Comparison of ENCODE assay signal across 24 mouse cellular contexts in genomic region chr13:11624513-11624912, GRCm38 (mm10).
A peak's percentile ranks its signal among the peaks of the same experiment; 100 is the strongest.
DNase-seq lines count a peak whose midpoint lies in the region; ATAC-seq and TF ChIP-seq lines count a peak whose summit lies in the region.
"Had no signal": no experiment of that assay in that cellular context is flagged by ENCODE, and none has a peak within 500 bp of the region (broad histone marks: within the 10 kb centered on the region; RNA-seq: fewer than 3 reads in every experiment).

No protein-coding gene starts in this region.

- no peak overlapping the region for H3K9ac ChIP-seq in embryonic facial prominence, embryonic 11.5 days (replicated peaks; ENCODE audit: low read length)
- H3K9ac ChIP-seq in CH12.LX (ENCODE audit: insufficient read depth, low read depth): no peak overlapping the region
- no peak overlapping the region for H3K9ac ChIP-seq in embryonic facial prominence, embryonic 14.5 days (ENCODE audit: low read depth, low read length)
- H3K9ac ChIP-seq: embryonic facial prominence, embryonic 13.5 days; forebrain, embryonic 12.5 days had no signal

- no peak for TF ChIP-seq POLR2A in CH12.LX (IDR thresholded peaks at IDR 0.05; ENCODE audit: low read depth, low read length)
- no peak for TF ChIP-seq POLR2A in lung, adult 2 months (IDR thresholded peaks at IDR 0.05; ENCODE audit: borderline replicate concordance, extremely low read depth, low read depth, low read length)

- H3K27ac ChIP-seq in embryonic facial prominence, embryonic 11.5 days (replicated peaks; ENCODE audit: low read depth, low read length): no peak overlapping the region
- H3K27ac ChIP-seq in embryonic facial prominence, embryonic 10.5 days (replicated peaks): no peak overlapping the region
- H3K27ac ChIP-seq in CH12.LX (ENCODE audit: insufficient read depth, low read depth): no peak overlapping the region
- H3K27ac ChIP-seq in embryonic facial prominence, embryonic 14.5 days (replicated peaks; ENCODE audit: low read depth, low read length): no peak overlapping the region
- H3K27ac ChIP-seq: embryonic facial prominence, embryonic 13.5 days; forebrain, embryonic 10.5 days; forebrain, embryonic 12.5 days had no signal

- ATAC-seq in embryonic facial prominence, embryonic 11.5 days (replicated peaks; ENCODE audit: insufficient number of reproducible peaks, low FRiP score, low TSS enrichment, low read depth): no peak
- no peak for ATAC-seq in embryonic facial prominence, embryonic 14.5 days (ENCODE audit: low read depth)
- ATAC-seq: activated CD4-positive, CD25-positive, alpha-beta regulatory T cell, adult 4 months; CD4-positive, CD25-positive, alpha-beta regulatory T cell, adult 4 months; forebrain, embryonic 14.5 days; forebrain, embryonic 16.5 days; Patski had no signal

- no peaks in the 10 kb centered on the region for H3K79me2 ChIP-seq in CH12.LX (replicated peaks; ENCODE audit: control insufficient read depth, extremely low read depth, insufficient read depth, poor library complexity, severe bottlenecking)

- no peak overlapping the region for H3K4me3 ChIP-seq in embryonic facial prominence, embryonic 11.5 days (ENCODE audit: low read depth, low read length)
- no peak overlapping the region for H3K4me3 ChIP-seq in embryonic facial prominence, embryonic 10.5 days
- no peak overlapping the region for H3K4me3 ChIP-seq in CH12.LX (replicated peaks in 1 of 3; ENCODE audit: low read depth in 2 of 3, low read length in 2 of 3, poor library complexity in 1 of 3)
- H3K4me3 ChIP-seq in embryonic facial prominence, embryonic 14.5 days (ENCODE audit: low read depth, low read length): no peak overlapping the region
- H3K4me3 ChIP-seq in lung, adult 2 months (replicated peaks; ENCODE audit: extremely low read depth, low read depth, low read length): no peak overlapping the region
- H3K4me3 ChIP-seq: embryonic facial prominence, embryonic 13.5 days; erythroblast, embryonic 14.5 days; forebrain, embryonic 10.5 days; forebrain, embryonic 12.5 days had no signal

- in situ Hi-C loops in CH12.LX (cut with MboI; ENCODE audit: low pct_ligation_motif_present, low pct_unique_long_range_greater_than_20kb, low sequenced_read_pairs): no loop called here

- TF ChIP-seq EP300 in CH12.LX (IDR thresholded peaks at IDR 0.05; ENCODE audit: low read length): no peak

- H3K4me2 ChIP-seq in embryonic facial prominence, embryonic 11.5 days (ENCODE audit: low read depth, low read length): no peak overlapping the region
- no peak overlapping the region for H3K4me2 ChIP-seq in CH12.LX (ENCODE audit: insufficient read depth, low read depth, poor library complexity, severe bottlenecking)
- H3K4me2 ChIP-seq in embryonic facial prominence, embryonic 14.5 days (ENCODE audit: low read depth, low read length): no peak overlapping the region
- H3K4me2 ChIP-seq: embryonic facial prominence, embryonic 13.5 days; forebrain, embryonic 12.5 days had no signal

- no peak for TF ChIP-seq RAD21 in CH12.LX (IDR thresholded peaks at IDR 0.05; ENCODE audit: low read depth, low read length)

- no peaks in the 10 kb centered on the region for H3K4me1 ChIP-seq in embryonic facial prominence, embryonic 11.5 days (ENCODE audit: control insufficient read depth, insufficient read depth, low read length)
- H3K4me1 ChIP-seq in embryonic facial prominence, embryonic 10.5 days: no peaks in the 10 kb centered on the region
- H3K4me1 ChIP-seq in CH12.LX (ENCODE audit: control insufficient read depth in 1 of 2, insufficient read depth in 2 of 2): peaks cover 0 to 8% of the 10 kb centered on the region in 2 experiments; a peak in 1 of 4 replicates
- H3K4me1 ChIP-seq in embryonic facial prominence, embryonic 14.5 days (ENCODE audit: control insufficient read depth, insufficient read depth, low read length): no peaks in the 10 kb centered on the region
- no peaks in the 10 kb centered on the region for H3K4me1 ChIP-seq in lung, adult 2 months (ENCODE audit: control insufficient read depth, insufficient read depth, low read length)
- H3K4me1 ChIP-seq: forebrain, embryonic 10.5 days; forebrain, embryonic 12.5 days had no signal

- no peaks in the 10 kb centered on the region for H3K27me3 ChIP-seq in embryonic facial prominence, embryonic 11.5 days (ENCODE audit: control insufficient read depth, insufficient read depth, low read length)
- H3K27me3 ChIP-seq in embryonic facial prominence, embryonic 10.5 days (replicated peaks; ENCODE audit: low read depth, poor library complexity, severe bottlenecking): no peaks in the 10 kb centered on the region
- H3K27me3 ChIP-seq in CH12.LX (replicated peaks): no peaks in the 10 kb centered on the region
- no peaks in the 10 kb centered on the region for H3K27me3 ChIP-seq in embryonic facial prominence, embryonic 14.5 days (replicated peaks; ENCODE audit: control insufficient read depth, insufficient read depth, low read length)
- H3K27me3 ChIP-seq: embryonic facial prominence, embryonic 13.5 days; forebrain, embryonic 12.5 days had no signal

- no peaks in the 10 kb centered on the region for H3K9me3 ChIP-seq in embryonic facial prominence, embryonic 11.5 days (replicated peaks; ENCODE audit: control insufficient read depth, low read length)
- no peaks in the 10 kb centered on the region for H3K9me3 ChIP-seq in embryonic facial prominence, embryonic 10.5 days
- H3K9me3 ChIP-seq in CH12.LX (replicated peaks; ENCODE audit: low read length): no peaks in the 10 kb centered on the region
- H3K9me3 ChIP-seq in embryonic facial prominence, embryonic 14.5 days (ENCODE audit: control insufficient read depth, low read length): no peaks in the 10 kb centered on the region
- H3K9me3 ChIP-seq: embryonic facial prominence, embryonic 13.5 days; forebrain, embryonic 10.5 days; forebrain, embryonic 12.5 days had no signal

- no peak for TF ChIP-seq CTCF in CH12.LX (conservative IDR thresholded peaks at IDR 0.05 in 1 of 2, IDR thresholded peaks at IDR 0.05 in 1 of 2; ENCODE audit: low read depth in 2 of 2, low read length in 2 of 2)
- TF ChIP-seq CTCF in lung, adult 2 months (IDR thresholded peaks at IDR 0.05; ENCODE audit: insufficient read depth, low read length): no peak

- dilution Hi-C loops in CH12.LX (cut with MboI; ENCODE audit: extremely low pct_ligation_motif_present, extremely low pct_unique_long_range_greater_than_20kb, low sequenced_read_pairs): no loop called here

- 44% methylated on average over 7 of the region's 7 CpGs for WGBS in embryonic facial prominence, embryonic 11.5 days
- 55% methylated on average over 7 of the region's 7 CpGs for WGBS in embryonic facial prominence, embryonic 10.5 days
- WGBS in embryonic facial prominence, embryonic 14.5 days: 43% methylated on average over 7 of the region's 7 CpGs
- 82% methylated on average over 7 of the region's 7 CpGs for WGBS in lung, adult 2 months

- H3K36me3 ChIP-seq in embryonic facial prominence, embryonic 11.5 days (replicated peaks; ENCODE audit: control insufficient read depth, insufficient read depth, low read depth, low read length): no peaks in the 10 kb centered on the region
- no peaks in the 10 kb centered on the region for H3K36me3 ChIP-seq in embryonic facial prominence, embryonic 10.5 days (replicated peaks)
- no peaks in the 10 kb centered on the region for H3K36me3 ChIP-seq in CH12.LX (replicated peaks in 1 of 2; ENCODE audit: control insufficient read depth in 1 of 2, insufficient read depth in 1 of 2, low read length in 1 of 2)
- no peaks in the 10 kb centered on the region for H3K36me3 ChIP-seq in embryonic facial prominence, embryonic 14.5 days (ENCODE audit: control insufficient read depth, insufficient read depth, low read length)
- H3K36me3 ChIP-seq: embryonic facial prominence, embryonic 13.5 days; forebrain, embryonic 10.5 days; forebrain, embryonic 12.5 days had no signal

- peak; percentile 35 for DNase-seq in embryonic facial prominence, embryonic 11.5 days (ENCODE audit: low spot score)
- DNase-seq in embryonic facial prominence, embryonic 10.5 days (ENCODE audit: low spot score): no peak
- DNase-seq in CH12.LX (ENCODE audit: extremely low read depth): peak; percentile 23
- DNase-seq in embryonic facial prominence, embryonic 14.5 days (ENCODE audit: low spot score): peak; percentile 51
- DNase-seq in lung, adult 2 months: no peak
- no peak for DNase-seq in layer of hippocampus, adult 11-12 months (ENCODE audit: low spot score)
- DNase-seq: adrenal gland, adult 8-10 months; adrenal gland, postnatal 14 days; adrenal gland, postnatal 36 days; B cell, adult 2 months; cerebellum, adult 11-12 months; cerebellum, adult 2 months; cerebellum, adult 9-10 months; cerebellum, postnatal 10 days; cerebellum, postnatal 25 days had no signal

TF ChIP-seq in CH12.LX, 34 proteins besides CTCF, POLR2A, EP300 and RAD21:
- TF ChIP-seq MXI1 (IDR thresholded peaks at IDR 0.05; ENCODE audit: low read depth, low read length) (no peak), GABPA (IDR thresholded peaks at IDR 0.05; ENCODE audit: insufficient replicate concordance, low read depth, low read length) (no peak), UBTF (IDR thresholded peaks at IDR 0.05; ENCODE audit: low read depth, low read length) (no peak), PAX5 (IDR thresholded peaks at IDR 0.05; ENCODE audit: low read length) (no peak), TCF12 (IDR thresholded peaks at IDR 0.05; ENCODE audit: low read depth, low read length) (no peak), MEF2A (IDR thresholded peaks at IDR 0.05; ENCODE audit: borderline replicate concordance, low read depth, low read length) (no peak), MAZ (IDR thresholded peaks at IDR 0.05; ENCODE audit: low read depth, low read length) (no peak), CHD1 (IDR thresholded peaks at IDR 0.05; ENCODE audit: low read depth, low read length) (no peak), IRF4 (IDR thresholded peaks at IDR 0.05; ENCODE audit: low read depth, low read length) (no peak), ETS1 (conservative IDR thresholded peaks at IDR 0.05; ENCODE audit: low read depth, low read length) (no peak), ELF1 (IDR thresholded peaks at IDR 0.05; ENCODE audit: low read depth, low read length) (no peak), ZKSCAN1 (IDR thresholded peaks at IDR 0.05; ENCODE audit: borderline replicate concordance, low read depth, low read length) (no peak), USF1 (IDR thresholded peaks at IDR 0.05; ENCODE audit: low read depth, low read length) (no peak), RCOR1 (conservative IDR thresholded peaks at IDR 0.05; ENCODE audit: low read depth, low read length) (no peak), MAX (IDR thresholded peaks at IDR 0.05; ENCODE audit: low read length) (no peak), MAFK (IDR thresholded peaks at IDR 0.05; ENCODE audit: insufficient replicate concordance, low read length) (no peak), POLR2AphosphoS2 (IDR thresholded peaks at IDR 0.05; ENCODE audit: low read depth, low read length) (no peak)
TF ChIP-seq in CH12.LX: peak in this region for 0.

Comparison
In these comparisons a context has a peak if more than half of its experiments do, and no peak if none do; other contexts are left out.
1. DNase-seq: peak in embryonic facial prominence, embryonic 11.5 days (single experiment), CH12.LX (single experiment) and embryonic facial prominence, embryonic 14.5 days (single experiment); none in embryonic facial prominence, embryonic 10.5 days (single experiment), lung, adult 2 months (single experiment) and layer of hippocampus, adult 11-12 months (single experiment).